Mouse (Mus musculus): Measurements from ENCODE around the gene Homer2. TPM values are rescaled to one million over a fixed set of nuclear protein-coding genes. Genes with fewer than 3 reads are reported as not detected.

The Homer2 gene
- polyA plus RNA-seq, 1 experiment from 2014 or later: 3.9 TPM

- Histone ChIP-seq H3K9me3 (replicated peaks) (no peaks in the 10 kb centered on the region), H3K4me1 (replicated peaks) (peaks cover 28% of the 10 kb centered on the region), H3K4me2 (peak overlapping the region; percentile 78), H3K27ac (replicated peaks) (0 out of 2 replicates have a peak overlapping the region, but pooled peaks have one; percentile 4), H3K9ac (peak overlapping the region; percentile 93; the same call in 1 of the 2 replicates), H3K36me3 (replicated peaks) (peaks cover 10% of the 10 kb centered on the region), H3K4me3 (replicated peaks) (peak overlapping the region; percentile 90), H3K27me3 (0 out of 2 replicates have a peak, but pooled peaks cover under 1% of the 10 kb centered on the region)
- WGBS (ENCODE audit: insufficient replicate concordance): 4% methylated on average over 5 of the region's 5 CpGs
- peak; percentile 6; the same call in 1 of the 2 replicates for ATAC-seq (ENCODE audit: insufficient read depth)
Observed at GRCm38 (mm10) chr7:81570752-81571107, 136.6 kb downstream of the Homer2 start.

DNA sequence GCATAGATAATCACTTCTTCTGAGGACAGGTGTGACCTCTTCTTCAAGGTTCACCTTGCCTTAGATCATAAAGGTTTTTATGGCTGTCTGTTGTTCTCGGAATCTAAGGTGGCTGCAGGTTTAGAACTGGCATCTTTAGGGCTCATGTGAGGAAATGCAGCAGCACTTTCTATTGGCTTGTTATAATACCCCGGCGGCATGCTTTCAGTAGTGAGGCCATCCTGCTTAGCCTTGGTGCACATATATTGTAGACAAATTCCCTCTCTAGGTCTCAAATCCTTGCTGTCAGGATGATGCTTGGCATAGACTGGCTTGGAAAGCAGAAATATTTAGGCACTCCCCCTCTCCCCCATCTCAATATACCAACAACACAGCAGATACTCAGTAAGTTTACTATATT is 137.1 kb downstream of the Homer2 start:
- no peak overlapping the region for H3K4me3 ChIP-seq (replicated peaks)
- no peak overlapping the region for H3K9ac ChIP-seq
- H3K4me2 ChIP-seq: 0 out of 2 replicates have a peak overlapping the region, but pooled peaks have one; percentile 78
- peaks cover 28% of the 10 kb centered on the region for H3K4me1 ChIP-seq (replicated peaks)
- H3K9me3 ChIP-seq (replicated peaks): no peaks in the 10 kb centered on the region
- 92% methylated on average over 3 of the region's 3 CpGs for WGBS (ENCODE audit: insufficient replicate concordance)
- ATAC-seq (ENCODE audit: insufficient read depth): no peak
- H3K36me3 ChIP-seq (replicated peaks): peaks cover 6% of the 10 kb centered on the region
- 0 out of 2 replicates have a peak, but pooled peaks cover 4% of the 10 kb centered on the region for H3K27me3 ChIP-seq
- H3K27ac ChIP-seq (replicated peaks): 0 out of 2 replicates have a peak overlapping the region, but pooled peaks have one; percentile 4

DNA sequence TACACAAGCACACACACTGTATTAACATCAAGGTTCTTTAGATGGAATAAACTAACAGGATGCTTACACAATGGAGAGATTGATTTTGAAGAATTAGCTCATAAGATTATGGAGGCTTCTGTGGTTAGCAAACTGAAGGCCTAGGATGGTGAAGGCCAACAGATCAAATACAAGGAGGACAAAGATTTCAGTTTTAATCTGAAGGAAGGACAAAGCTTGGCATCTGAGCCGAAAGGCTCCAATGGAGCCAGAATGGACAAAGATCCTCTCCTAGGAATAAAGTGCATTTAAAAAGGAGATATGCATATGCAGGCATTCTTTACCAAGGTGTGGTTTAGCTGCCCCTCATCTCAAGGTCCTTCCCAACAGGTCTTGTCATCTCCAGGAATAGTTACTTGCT is 137.5 kb downstream of the Homer2 start:
- Histone ChIP-seq H3K4me1 (replicated peaks) (peaks cover 28% of the 10 kb centered on the region), H3K27ac (replicated peaks) (no peak overlapping the region), H3K4me3 (replicated peaks) (no peak overlapping the region), H3K9ac (no peak overlapping the region), H3K4me2 (no peak overlapping the region), H3K9me3 (replicated peaks) (no peaks in the 10 kb centered on the region), H3K27me3 (0 out of 2 replicates have a peak, but pooled peaks cover 4% of the 10 kb centered on the region), H3K36me3 (replicated peaks) (peaks cover 1% of the 10 kb centered on the region)
- 86% methylated on average over 1 of the region's 1 CpGs for WGBS (ENCODE audit: insufficient replicate concordance)
- ATAC-seq (ENCODE audit: insufficient read depth): no peak

GRCm38 (mm10) chr7:81567396-81567795 is 139.9 kb downstream of the Homer2 start:
- 0 out of 2 replicates have a peak, but pooled peaks cover 4% of the 10 kb centered on the region for H3K27me3 ChIP-seq
- peaks cover 11% of the 10 kb centered on the region for H3K4me1 ChIP-seq (replicated peaks)
- no peaks in the 10 kb centered on the region for H3K36me3 ChIP-seq (replicated peaks)
- no peak for ATAC-seq (ENCODE audit: insufficient read depth)
- no peak overlapping the region for H3K4me3 ChIP-seq (replicated peaks)
- no peak overlapping the region for H3K27ac ChIP-seq (replicated peaks)
- no peak overlapping the region for H3K4me2 ChIP-seq
- WGBS (ENCODE audit: insufficient replicate concordance): 75% methylated on average over 5 of the region's 5 CpGs
- no peaks in the 10 kb centered on the region for H3K9me3 ChIP-seq (replicated peaks)
- H3K9ac ChIP-seq: no peak overlapping the region

DNA sequence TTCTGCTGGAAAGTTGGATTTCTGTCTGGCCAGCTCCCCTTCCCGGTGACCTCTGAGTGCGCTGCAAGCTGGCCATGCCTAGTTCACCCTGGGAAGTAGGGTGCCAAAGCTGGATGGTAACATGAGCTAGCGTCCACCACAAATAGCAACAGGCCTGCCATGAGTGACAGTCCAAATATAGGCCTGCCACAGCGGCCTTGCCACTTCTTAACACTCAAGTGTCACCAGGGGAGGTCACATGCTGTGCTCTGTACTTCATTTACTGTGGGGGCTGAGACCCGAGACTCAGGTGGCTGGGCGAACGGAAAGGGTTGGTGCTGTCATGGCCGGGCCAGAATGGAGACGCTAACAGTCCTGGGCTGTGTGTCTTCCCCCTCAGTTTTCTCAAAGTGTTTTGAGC is 140.4 kb downstream of the Homer2 start, which contains the start of gene Fsd2:
Gene Fsd2, minus strand, starts transcription at position 53 of the 400 bp plus-strand sequence.
- no peaks in the 10 kb centered on the region for H3K36me3 ChIP-seq (replicated peaks)
- no peak within 1 kb of the TSS for H3K4me2 ChIP-seq
- ATAC-seq (ENCODE audit: insufficient read depth): no peak
- no peak within 1 kb of the TSS for H3K4me3 ChIP-seq (replicated peaks)
- H3K27ac ChIP-seq (replicated peaks): no peak within 1 kb of the TSS
- no peaks in the 10 kb centered on the region for H3K9me3 ChIP-seq (replicated peaks)
- H3K4me1 ChIP-seq (replicated peaks): peaks cover 7% of the 10 kb centered on the region; the same call in 1 of the 2 replicates
- WGBS (ENCODE audit: insufficient replicate concordance): 81% methylated on average over 9 of the region's 9 CpGs
- 0 out of 2 replicates have a peak, but pooled peaks cover 4% of the 10 kb centered on the region for H3K27me3 ChIP-seq
- H3K9ac ChIP-seq: no peak within 1 kb of the TSS

- Histone ChIP-seq H3K4me3 (replicated peaks) (no peak overlapping the region), H3K9ac (no peak overlapping the region), H3K27me3 (0 out of 2 replicates have a peak, but pooled peaks cover 4% of the 10 kb centered on the region), H3K27ac (replicated peaks) (no peak overlapping the region), H3K4me1 (replicated peaks) (peaks cover 7% of the 10 kb centered on the region; the same call in 1 of the 2 replicates), H3K36me3 (replicated peaks) (no peaks in the 10 kb centered on the region), H3K9me3 (replicated peaks) (no peaks in the 10 kb centered on the region), H3K4me2 (no peak overlapping the region)
- 22% methylated on average over 4 of the region's 4 CpGs for WGBS (ENCODE audit: insufficient replicate concordance)
- no peak for ATAC-seq (ENCODE audit: insufficient read depth)
Observed at GRCm38 (mm10) chr7:81566332-81566731, 141.0 kb downstream of the Homer2 start.

GRCm38 (mm10) chr7:81565381-81566055 is 141.8 kb downstream of the Homer2 start:
- no peak for ATAC-seq (ENCODE audit: insufficient read depth)
- Histone ChIP-seq H3K27me3 (0 out of 2 replicates have a peak, but pooled peaks cover 4% of the 10 kb centered on the region), H3K27ac (replicated peaks) (no peak overlapping the region), H3K9ac (no peak overlapping the region), H3K9me3 (replicated peaks) (no peaks in the 10 kb centered on the region), H3K36me3 (replicated peaks) (no peaks in the 10 kb centered on the region), H3K4me3 (replicated peaks) (no peak overlapping the region), H3K4me1 (replicated peaks) (peaks cover 3% of the 10 kb centered on the region; the same call in 1 of the 2 replicates), H3K4me2 (no peak overlapping the region)
- WGBS (ENCODE audit: insufficient replicate concordance): 59% methylated on average over 7 of the region's 7 CpGs

DNA sequence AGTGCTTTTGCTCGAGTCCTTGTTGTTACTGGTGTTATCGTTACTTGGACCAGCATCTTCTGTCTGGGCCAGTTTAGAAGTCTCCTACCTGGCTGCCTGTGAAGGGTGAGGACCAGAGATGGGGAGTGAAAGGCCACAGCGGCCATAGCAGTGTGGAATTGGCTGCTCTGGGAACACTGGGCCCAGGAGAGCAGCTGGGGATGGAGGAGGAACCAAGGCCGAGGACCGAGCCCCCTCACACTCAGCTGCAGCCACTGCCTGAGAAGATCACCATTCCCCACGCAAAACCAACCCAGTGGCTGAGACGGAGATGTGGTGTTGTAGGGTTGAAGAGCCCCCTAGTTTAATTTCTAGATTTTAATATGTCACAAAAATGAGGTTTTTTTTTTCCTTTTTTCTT is 142.6 kb downstream of the Homer2 start:
- Histone ChIP-seq H3K9ac (no peak overlapping the region), H3K9me3 (replicated peaks) (no peaks in the 10 kb centered on the region), H3K36me3 (replicated peaks) (no peaks in the 10 kb centered on the region), H3K4me1 (replicated peaks) (no peaks in the 10 kb centered on the region), H3K27me3 (0 out of 2 replicates have a peak, but pooled peaks cover 4% of the 10 kb centered on the region), H3K27ac (replicated peaks) (no peak overlapping the region), H3K4me3 (replicated peaks) (no peak overlapping the region), H3K4me2 (no peak overlapping the region)
- 61% methylated on average over 7 of the region's 7 CpGs for WGBS (ENCODE audit: insufficient replicate concordance)
- no peak for ATAC-seq (ENCODE audit: insufficient read depth)

GRCm38 (mm10) chr7:81563506-81564015 is 143.8 kb downstream of the Homer2 start:
- 50% methylated on average over 4 of the region's 4 CpGs for WGBS (ENCODE audit: insufficient replicate concordance)

GRCm38 (mm10) chr7:81561211-81561610 is 146.1 kb downstream of the Homer2 start:
- Histone ChIP-seq H3K4me2 (no peak overlapping the region), H3K36me3 (replicated peaks) (no peaks in the 10 kb centered on the region), H3K9me3 (replicated peaks) (no peaks in the 10 kb centered on the region), H3K9ac (no peak overlapping the region), H3K4me3 (replicated peaks) (no peak overlapping the region), H3K4me1 (replicated peaks) (no peaks in the 10 kb centered on the region), H3K27me3 (peaks cover 11% of the 10 kb centered on the region; the same call in 1 of the 2 replicates), H3K27ac (replicated peaks) (no peak overlapping the region)
- WGBS (ENCODE audit: insufficient replicate concordance): 66% methylated on average over 5 of the region's 5 CpGs
- ATAC-seq (ENCODE audit: insufficient read depth): no peak

More at GRCm38 (mm10) chr7:81563506-81564015, 143.8 kb downstream of the Homer2 start:
- no peak overlapping the region for H3K9ac ChIP-seq
- no peak for ATAC-seq (ENCODE audit: insufficient read depth)
- no peak overlapping the region for H3K4me2 ChIP-seq
- H3K9me3 ChIP-seq (replicated peaks): no peaks in the 10 kb centered on the region
- H3K4me3 ChIP-seq (replicated peaks): no peak overlapping the region
- H3K27ac ChIP-seq (replicated peaks): no peak overlapping the region
- 0 out of 2 replicates have a peak, but pooled peaks cover 4% of the 10 kb centered on the region for H3K27me3 ChIP-seq
- H3K4me1 ChIP-seq (replicated peaks): no peaks in the 10 kb centered on the region
- H3K36me3 ChIP-seq (replicated peaks): no peaks in the 10 kb centered on the region

Data from liver, embryonic 15.5 days (tissue).